Mouse (Mus musculus): ENCODE results near the gene Sdhc. TPM values are rescaled to one million over a fixed set of nuclear protein-coding genes. Genes with fewer than 3 reads are reported as not detected.
A peak's percentile ranks its signal among the peaks of the same experiment; 100 is the strongest.
"Not testable (repeated sequence)": the region's sequence is repeated elsewhere in the genome, so short reads cannot be mapped to it uniquely, and the experiment has no call there.

The Sdhc gene
- polyA plus RNA-seq, 1 experiment, result 4.9 TPM

- peaks cover 4% of the 10 kb centered on the region for H3K36me3 ChIP-seq (ENCODE audit: control insufficient read depth)
- TF ChIP-seq TAL1 (IDR thresholded peaks at IDR 0.05; ENCODE audit: low read length), result no peak
- TF ChIP-seq GATA1 (IDR thresholded peaks at IDR 0.05; ENCODE audit: low read length), result no peak
Observed at GRCm38 (mm10) chr1:171151966-171152365, 1.6 kb upstream of the Sdhc start.

DNA sequence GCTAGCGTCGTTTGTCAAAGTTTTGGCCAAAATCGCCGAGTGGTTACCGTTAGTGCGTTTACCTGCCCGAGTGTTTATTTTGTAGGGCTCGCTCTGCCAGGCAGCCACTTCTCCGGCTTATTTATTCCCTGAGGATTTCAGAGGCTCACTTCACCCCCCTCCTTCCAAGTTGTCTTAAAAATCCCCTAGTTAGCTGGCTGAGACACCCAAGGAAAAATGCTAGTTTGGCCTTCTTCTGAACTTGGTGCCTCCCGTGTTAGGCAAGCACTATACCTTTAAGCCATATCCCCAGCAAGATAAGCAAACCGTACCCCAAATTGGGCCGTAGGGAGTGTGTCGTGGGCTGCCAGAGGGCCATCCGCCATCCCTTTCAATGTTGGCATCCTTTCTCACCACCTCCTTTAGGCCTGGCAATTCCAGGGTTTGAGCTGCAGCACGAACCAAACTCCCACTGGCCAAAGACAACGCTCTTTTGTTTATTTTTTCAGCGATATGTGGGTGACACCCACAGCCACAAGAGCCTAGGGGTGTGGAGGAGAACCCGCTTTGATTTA, 512 bp upstream of the Sdhc start:
- H3K27me3 ChIP-seq (ENCODE audit: control insufficient read depth), result peaks cover 12% of the 10 kb centered on the region
- peak overlapping the region; percentile 92 for H3K4me3 ChIP-seq (replicated peaks)
- peaks cover 40% of the 10 kb centered on the region for H3K4me1 ChIP-seq (ENCODE audit: control insufficient read depth)
- H3K9me3 ChIP-seq (ENCODE audit: control insufficient read depth, low read length), result no peaks in the 10 kb centered on the region
- TF ChIP-seq GATA1 (IDR thresholded peaks at IDR 0.05; ENCODE audit: low read length), result peak; percentile 21; the same call in 1 of the 2 replicates
- no peak for TF ChIP-seq TAL1 (IDR thresholded peaks at IDR 0.05; ENCODE audit: low read length)
- peaks cover 7% of the 10 kb centered on the region for H3K36me3 ChIP-seq (ENCODE audit: control insufficient read depth)

More at GRCm38 (mm10) chr1:171151966-171152365, 1.6 kb upstream of the Sdhc start:
- Histone ChIP-seq H3K9me3 (ENCODE audit: control insufficient read depth, low read length) (no peaks in the 10 kb centered on the region), H3K4me3 (replicated peaks) (no peak overlapping the region), H3K4me1 (ENCODE audit: control insufficient read depth) (peaks cover 40% of the 10 kb centered on the region), H3K27me3 (ENCODE audit: control insufficient read depth) (peaks cover 22% of the 10 kb centered on the region)

GRCm38 (mm10) chr1:171142981-171143380, 7.4 kb downstream of the Sdhc start:
- H3K4me1 ChIP-seq (ENCODE audit: control insufficient read depth); H3K27me3 ChIP-seq (ENCODE audit: control insufficient read depth); H3K4me3 ChIP-seq (replicated peaks); H3K9me3 ChIP-seq (ENCODE audit: control insufficient read depth, low read length): not testable (repeated sequence)
- peaks cover 69% of the 10 kb centered on the region for H3K36me3 ChIP-seq (ENCODE audit: control insufficient read depth)

DNA sequence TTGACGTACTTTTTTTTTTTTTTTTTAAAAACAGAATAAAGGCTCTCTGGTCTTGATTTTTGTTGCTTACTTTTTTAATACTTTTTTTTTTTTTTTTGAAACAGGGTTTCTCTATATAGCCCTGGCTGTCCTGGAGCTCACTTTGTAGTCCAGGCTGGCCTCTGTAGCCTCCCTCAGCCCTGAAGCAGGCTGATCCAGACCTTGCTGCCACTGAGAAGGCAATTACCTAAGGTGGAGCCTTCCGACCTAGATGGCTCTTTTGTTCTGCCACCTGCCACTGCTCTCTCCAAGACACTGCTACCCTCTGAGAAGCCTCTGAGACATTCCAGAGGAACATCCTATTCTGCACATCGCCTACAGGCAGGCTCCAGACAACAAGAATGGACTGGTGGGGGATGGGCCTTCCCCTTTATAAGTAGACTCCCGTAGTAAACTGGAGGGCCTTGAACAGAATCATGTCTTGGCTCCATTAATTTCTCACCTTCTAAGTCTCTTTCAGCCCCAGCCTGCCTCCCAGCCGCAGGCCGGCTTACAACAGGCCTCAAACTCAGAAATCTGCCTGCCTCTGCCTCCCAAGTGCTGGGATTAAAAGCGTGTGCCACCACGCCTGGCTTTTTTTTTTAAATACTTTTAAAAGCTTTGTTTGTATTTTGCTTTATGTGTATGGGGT, 12.8 kb downstream of the Sdhc start:
- peaks cover 81% of the 10 kb centered on the region for H3K36me3 ChIP-seq (ENCODE audit: control insufficient read depth)
- not testable (repeated sequence) for H3K4me3 ChIP-seq (replicated peaks); H3K27me3 ChIP-seq (ENCODE audit: control insufficient read depth); H3K4me1 ChIP-seq (ENCODE audit: control insufficient read depth); H3K9me3 ChIP-seq (ENCODE audit: control insufficient read depth, low read length)

DNA sequence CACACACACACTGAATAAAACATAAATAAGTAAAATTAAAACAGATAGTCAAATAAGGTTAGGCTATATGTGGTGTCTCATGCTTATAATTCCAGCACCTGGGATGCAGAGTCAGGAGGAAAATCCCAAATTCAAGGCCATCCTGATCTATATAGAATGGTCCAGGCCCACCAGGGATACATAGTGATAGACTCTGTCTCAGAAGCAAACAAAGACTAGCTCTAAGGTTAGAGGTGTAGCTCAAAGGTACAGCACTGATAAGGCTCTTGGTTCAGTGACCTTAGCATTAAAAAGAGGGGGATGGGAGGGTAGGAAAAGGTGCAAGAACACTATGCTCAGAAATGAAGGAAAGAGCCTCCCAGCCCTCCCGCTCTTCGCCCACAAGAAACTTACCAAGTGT, 14.8 kb downstream of the Sdhc start:
- Histone ChIP-seq H3K4me3 (replicated peaks) (no peak overlapping the region), H3K4me1 (ENCODE audit: control insufficient read depth) (no peaks in the 10 kb centered on the region; the same call in 1 of the 2 replicates), H3K27me3 (ENCODE audit: control insufficient read depth) (no peaks in the 10 kb centered on the region), H3K9me3 (ENCODE audit: control insufficient read depth, low read length) (no peaks in the 10 kb centered on the region), H3K36me3 (ENCODE audit: control insufficient read depth) (peaks cover 75% of the 10 kb centered on the region)
- TF ChIP-seq GATA1 (IDR thresholded peaks at IDR 0.05; ENCODE audit: low read length) (no peak), TAL1 (IDR thresholded peaks at IDR 0.05; ENCODE audit: low read length) (no peak)

GRCm38 (mm10) chr1:171130971-171131370, 19.4 kb downstream of the Sdhc start:
- no peaks in the 10 kb centered on the region for H3K9me3 ChIP-seq (ENCODE audit: control insufficient read depth, low read length)
- no peak overlapping the region for H3K4me3 ChIP-seq (replicated peaks)
- H3K27me3 ChIP-seq (ENCODE audit: control insufficient read depth), result no peaks in the 10 kb centered on the region
- TF ChIP-seq GATA1 (IDR thresholded peaks at IDR 0.05; ENCODE audit: low read length) (no peak), TAL1 (IDR thresholded peaks at IDR 0.05; ENCODE audit: low read length) (no peak)
- H3K36me3 ChIP-seq (ENCODE audit: control insufficient read depth), result peaks cover 79% of the 10 kb centered on the region
- peaks cover 10% of the 10 kb centered on the region for H3K4me1 ChIP-seq (ENCODE audit: control insufficient read depth)

DNA sequence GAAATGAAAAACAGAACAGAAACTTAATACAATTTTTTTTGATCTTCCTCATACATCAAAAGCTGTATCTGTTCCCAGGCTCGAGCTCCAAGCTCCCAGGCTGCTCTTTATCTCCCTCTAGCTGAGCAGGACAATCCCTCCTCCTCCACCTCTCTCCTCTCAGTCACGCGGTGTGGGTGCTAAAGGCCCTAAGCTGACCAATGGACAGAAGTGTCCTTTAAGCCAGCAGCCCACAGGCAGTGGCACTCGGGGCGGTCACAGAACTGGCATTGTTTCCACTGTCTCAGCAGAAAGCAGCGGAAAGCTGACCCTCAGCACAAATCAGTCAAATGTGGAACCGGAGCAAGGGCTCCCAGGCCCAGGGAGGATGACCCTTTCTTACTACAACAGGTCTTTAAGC, 21.2 kb downstream of the Sdhc start:
- TF ChIP-seq TAL1 (IDR thresholded peaks at IDR 0.05; ENCODE audit: low read length), result no peak
- TF ChIP-seq GATA1 (IDR thresholded peaks at IDR 0.05; ENCODE audit: low read length), result no peak
- peaks cover 27% of the 10 kb centered on the region for H3K4me1 ChIP-seq (ENCODE audit: control insufficient read depth)
- no peaks in the 10 kb centered on the region for H3K27me3 ChIP-seq (ENCODE audit: control insufficient read depth)
- H3K9me3 ChIP-seq (ENCODE audit: control insufficient read depth, low read length), result no peaks in the 10 kb centered on the region
- no peak overlapping the region for H3K4me3 ChIP-seq (replicated peaks)
- peaks cover 67% of the 10 kb centered on the region for H3K36me3 ChIP-seq (ENCODE audit: control insufficient read depth)

- peaks cover 30% of the 10 kb centered on the region for H3K36me3 ChIP-seq (ENCODE audit: control insufficient read depth)
- H3K27me3 ChIP-seq (ENCODE audit: control insufficient read depth), result no peaks in the 10 kb centered on the region
- H3K4me1 ChIP-seq (ENCODE audit: control insufficient read depth), result peaks cover 69% of the 10 kb centered on the region
- peak; percentile 88 for TF ChIP-seq GATA1 (IDR thresholded peaks at IDR 0.05; ENCODE audit: low read length)
- peak; percentile 86 for TF ChIP-seq TAL1 (IDR thresholded peaks at IDR 0.05; ENCODE audit: low read length)
- no peaks in the 10 kb centered on the region for H3K9me3 ChIP-seq (ENCODE audit: control insufficient read depth, low read length)
- peak overlapping the region; percentile 41 for H3K4me3 ChIP-seq (replicated peaks)
Observed at GRCm38 (mm10) chr1:171124398-171124797, 26.0 kb downstream of the Sdhc start.

DNA sequence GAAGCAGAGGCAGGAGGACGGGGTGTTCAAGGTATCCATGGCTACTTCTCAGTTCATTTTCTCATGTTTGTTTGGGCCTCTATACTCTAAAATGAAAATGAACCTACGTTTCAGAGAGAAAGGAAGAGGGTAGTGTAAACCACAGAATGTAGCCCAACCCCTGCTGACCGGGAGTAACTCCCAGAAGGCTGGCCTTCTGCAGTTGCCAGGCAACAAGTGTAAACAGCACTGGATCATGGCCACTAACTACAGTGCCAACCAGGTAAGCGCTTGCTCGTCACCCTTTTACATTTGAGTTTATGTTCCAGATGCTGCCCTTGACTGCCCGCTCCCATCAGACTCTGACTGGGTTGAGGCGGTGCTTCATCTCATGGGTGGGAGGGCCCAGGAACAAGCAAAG, 27.5 kb downstream of the Sdhc start:
- Histone ChIP-seq H3K4me3 (replicated peaks) (peak overlapping the region; percentile 14), H3K4me1 (ENCODE audit: control insufficient read depth) (peaks cover 77% of the 10 kb centered on the region), H3K9me3 (ENCODE audit: control insufficient read depth, low read length) (no peaks in the 10 kb centered on the region), H3K27me3 (ENCODE audit: control insufficient read depth) (no peaks in the 10 kb centered on the region), H3K36me3 (ENCODE audit: control insufficient read depth) (peaks cover 16% of the 10 kb centered on the region)
- TF ChIP-seq TAL1 (IDR thresholded peaks at IDR 0.05; ENCODE audit: low read length) (no peak), GATA1 (IDR thresholded peaks at IDR 0.05; ENCODE audit: low read length) (no peak)

GRCm38 (mm10) chr1:171121839-171122238, 28.6 kb downstream of the Sdhc start:
- peaks cover 82% of the 10 kb centered on the region for H3K4me1 ChIP-seq (ENCODE audit: control insufficient read depth)
- no peaks in the 10 kb centered on the region for H3K9me3 ChIP-seq (ENCODE audit: control insufficient read depth, low read length)
- peaks cover 9% of the 10 kb centered on the region for H3K36me3 ChIP-seq (ENCODE audit: control insufficient read depth)
- no peak overlapping the region for H3K4me3 ChIP-seq (replicated peaks)
- H3K27me3 ChIP-seq (ENCODE audit: control insufficient read depth), result no peaks in the 10 kb centered on the region
- TF ChIP-seq TAL1 (IDR thresholded peaks at IDR 0.05; ENCODE audit: low read length), result no peak
- no peak for TF ChIP-seq GATA1 (IDR thresholded peaks at IDR 0.05; ENCODE audit: low read length)
